Mouse (Mus musculus): ENCODE results near the gene Ppp1r3c. TPM values are rescaled to one million over a fixed set of nuclear protein-coding genes. Genes with fewer than 3 reads are reported as not detected.
A peak's percentile ranks its signal among the peaks of the same experiment; 100 is the strongest.
"Not testable (repeated sequence)": the region's sequence is repeated elsewhere in the genome, so short reads cannot be mapped to it uniquely, and the experiment has no call there.

Gene Ppp1r3c
- polyA plus RNA-seq, 1 experiment from 2014 or later = 97.2 TPM

DNA sequence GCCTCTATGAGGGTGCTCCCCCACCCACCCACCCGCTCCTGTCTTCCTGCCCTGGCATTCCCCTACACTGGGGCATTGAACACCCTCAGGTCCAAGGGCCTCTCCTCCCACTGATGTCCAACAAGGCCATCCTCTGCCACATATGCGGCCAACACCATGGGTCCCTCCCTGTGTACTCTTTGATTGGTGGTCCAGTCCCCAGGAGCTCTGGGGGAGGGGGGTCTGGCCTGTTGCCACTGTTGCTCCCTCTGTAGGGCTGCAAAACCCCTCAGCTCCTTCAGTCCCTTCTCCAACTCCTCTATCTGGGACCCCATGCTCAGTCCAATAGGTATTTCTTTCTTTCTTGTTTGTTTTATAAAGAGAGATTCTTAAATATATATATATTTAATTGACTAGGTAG lies 6.0 kb downstream of the Ppp1r3c start:
- WGBS = 89% methylated on average over 2 of the region's 2 CpGs
- H3K9ac ChIP-seq (ENCODE audit: low read length); H3K4me3 ChIP-seq (ENCODE audit: low read length); H3K4me2 ChIP-seq (ENCODE audit: low read depth, low read length); ATAC-seq (ENCODE audit: low read depth); H3K9me3 ChIP-seq (ENCODE audit: control insufficient read depth, low read length); H3K27me3 ChIP-seq (ENCODE audit: control insufficient read depth, insufficient read depth, low read depth, low read length); H3K27ac ChIP-seq (ENCODE audit: low read length): not testable (repeated sequence)
- Histone ChIP-seq H3K4me1 (replicated peaks; ENCODE audit: control insufficient read depth, insufficient read depth, low read length) (peaks cover 24% of the 10 kb centered on the region), H3K36me3 (ENCODE audit: control insufficient read depth, insufficient read depth, low read length) (peaks cover 30% of the 10 kb centered on the region)

DNA sequence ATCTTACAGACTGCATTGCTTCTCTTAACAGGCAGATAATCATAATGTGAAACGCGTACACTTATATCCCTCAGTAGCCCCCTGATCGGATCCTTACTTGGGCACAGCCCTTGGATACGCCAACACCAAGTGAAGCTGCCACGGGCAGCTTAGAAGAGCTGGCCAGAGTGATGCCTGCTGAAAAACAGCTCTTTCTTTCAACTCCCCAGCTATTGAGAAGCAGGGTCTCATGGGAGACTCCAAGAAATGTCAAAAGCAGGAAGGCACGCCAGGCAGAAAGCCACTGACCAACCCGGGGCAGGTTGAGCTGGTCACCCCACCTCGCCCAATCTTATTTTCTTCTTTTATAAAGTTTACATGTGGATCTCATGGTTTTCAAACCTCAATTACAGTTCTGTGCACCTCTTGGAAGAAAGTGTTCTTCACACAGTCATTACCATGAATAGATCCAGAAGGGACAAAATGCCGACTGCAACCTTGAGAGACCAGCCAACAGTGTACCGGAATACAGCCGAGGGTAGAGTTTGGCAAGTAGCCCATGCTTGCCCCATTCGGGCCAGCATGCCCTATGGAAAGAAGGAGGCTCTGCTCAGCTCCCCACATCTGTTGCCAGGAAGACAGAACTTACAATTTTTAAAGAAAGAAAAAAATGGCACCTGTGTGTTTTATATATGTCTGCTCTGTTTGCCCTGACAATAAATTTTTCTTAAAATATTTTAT lies 7.6 kb downstream of the Ppp1r3c start:
- no peak overlapping the region for H3K4me2 ChIP-seq (ENCODE audit: low read depth, low read length)
- WGBS = 73% methylated on average over 12 of the region's 12 CpGs
- peaks cover 19% of the 10 kb centered on the region for H3K4me1 ChIP-seq (replicated peaks; ENCODE audit: control insufficient read depth, insufficient read depth, low read length)
- no peaks in the 10 kb centered on the region for H3K27me3 ChIP-seq (ENCODE audit: control insufficient read depth, insufficient read depth, low read depth, low read length)
- no peak overlapping the region for H3K4me3 ChIP-seq (ENCODE audit: low read length)
- peaks cover 29% of the 10 kb centered on the region for H3K36me3 ChIP-seq (ENCODE audit: control insufficient read depth, insufficient read depth, low read length)
- H3K9ac ChIP-seq (ENCODE audit: low read length) = no peak overlapping the region
- H3K27ac ChIP-seq (ENCODE audit: low read length) = no peak overlapping the region
- ATAC-seq (ENCODE audit: low read depth) = no peak
- no peaks in the 10 kb centered on the region for H3K9me3 ChIP-seq (ENCODE audit: control insufficient read depth, low read length)

DNA sequence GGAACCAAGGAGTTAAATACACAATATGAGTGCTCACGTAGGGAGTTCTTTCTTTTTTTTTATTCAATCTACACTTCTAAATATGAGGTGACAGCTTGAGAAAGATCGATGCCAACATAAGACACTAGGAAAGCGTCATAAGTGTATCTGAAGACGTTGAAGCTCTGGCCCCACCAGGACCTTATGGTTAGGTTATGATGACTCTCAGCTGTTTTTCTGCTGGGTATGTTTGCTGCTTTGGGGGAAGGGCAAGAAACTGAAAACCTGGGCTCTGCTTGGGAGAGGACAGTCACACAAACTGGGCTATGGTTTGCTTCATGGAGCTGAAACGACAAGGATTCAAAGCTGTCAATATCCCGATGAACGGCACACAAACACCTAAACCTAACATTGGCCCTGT lies 11.5 kb downstream of the Ppp1r3c start:
- 46% methylated on average over 7 of the region's 7 CpGs for WGBS
- Histone ChIP-seq H3K4me1 (replicated peaks; ENCODE audit: control insufficient read depth, insufficient read depth, low read length) (0 out of 2 replicates have a peak, but pooled peaks cover 5% of the 10 kb centered on the region), H3K9ac (ENCODE audit: low read length) (no peak overlapping the region), H3K4me2 (ENCODE audit: low read depth, low read length) (no peak overlapping the region), H3K9me3 (ENCODE audit: control insufficient read depth, low read length) (no peaks in the 10 kb centered on the region), H3K36me3 (ENCODE audit: control insufficient read depth, insufficient read depth, low read length) (no peaks in the 10 kb centered on the region), H3K27me3 (ENCODE audit: control insufficient read depth, insufficient read depth, low read depth, low read length) (no peaks in the 10 kb centered on the region), H3K27ac (ENCODE audit: low read length) (peak overlapping the region; percentile 27; the same call in 1 of the 2 replicates), H3K4me3 (ENCODE audit: low read length) (no peak overlapping the region)
- ATAC-seq (ENCODE audit: low read depth) = 0 out of 2 replicates have a peak, but pooled peaks have one; percentile 24

DNA sequence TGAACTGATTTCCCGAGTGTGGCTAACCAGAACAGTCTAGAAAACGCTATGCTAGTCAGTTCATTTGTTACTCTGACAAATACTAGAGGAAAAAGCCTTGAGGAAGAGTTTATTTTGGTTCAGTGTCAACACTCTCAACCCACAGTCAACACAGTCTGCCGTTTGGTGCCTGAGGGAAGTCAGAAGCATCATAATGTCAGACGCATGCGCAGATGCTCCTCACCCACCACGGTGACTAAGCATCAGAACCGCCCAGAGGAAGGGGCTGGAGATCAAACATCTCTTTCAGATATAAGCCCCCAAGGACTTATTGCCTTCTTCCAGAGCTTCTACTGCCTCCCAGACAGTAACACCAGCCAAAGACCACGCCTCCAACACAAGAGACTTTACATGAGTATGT lies 15.3 kb downstream of the Ppp1r3c start:
- H3K9ac ChIP-seq (ENCODE audit: low read length) = no peak overlapping the region
- no peak overlapping the region for H3K27ac ChIP-seq (ENCODE audit: low read length)
- no peaks in the 10 kb centered on the region for H3K9me3 ChIP-seq (ENCODE audit: control insufficient read depth, low read length)
- 0 out of 2 replicates have a peak, but pooled peaks cover 5% of the 10 kb centered on the region for H3K4me1 ChIP-seq (replicated peaks; ENCODE audit: control insufficient read depth, insufficient read depth, low read length)
- H3K4me2 ChIP-seq (ENCODE audit: low read depth, low read length) = no peak overlapping the region
- H3K4me3 ChIP-seq (ENCODE audit: low read length) = no peak overlapping the region
- WGBS = 43% methylated on average over 8 of the region's 8 CpGs
- no peaks in the 10 kb centered on the region for H3K36me3 ChIP-seq (ENCODE audit: control insufficient read depth, insufficient read depth, low read length)
- H3K27me3 ChIP-seq (ENCODE audit: control insufficient read depth, insufficient read depth, low read depth, low read length) = no peaks in the 10 kb centered on the region
- 0 out of 2 replicates have a peak, but pooled peaks have one; percentile 13 for ATAC-seq (ENCODE audit: low read depth)

DNA sequence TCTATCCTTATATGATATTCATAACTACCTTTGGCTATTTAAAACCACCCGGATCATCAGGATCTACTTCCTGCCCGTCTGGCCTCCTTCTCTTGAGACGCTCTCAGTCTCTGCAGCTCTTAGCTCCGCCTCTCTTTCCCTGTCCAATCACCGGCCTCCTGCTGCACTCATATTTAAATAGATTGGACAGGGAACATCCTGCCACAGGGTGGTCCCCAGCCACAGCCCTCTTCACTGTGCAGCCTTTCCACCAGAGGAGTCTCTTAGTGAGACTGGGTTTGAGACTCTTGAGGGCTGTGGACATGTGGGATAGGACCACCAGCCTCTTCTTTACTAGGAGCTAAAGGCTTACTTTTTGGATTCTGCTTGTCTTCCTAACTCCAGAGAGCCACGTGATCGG lies 20.2 kb downstream of the Ppp1r3c start:
- H3K4me2 ChIP-seq (ENCODE audit: low read depth, low read length) = no peak overlapping the region
- peaks cover 7% of the 10 kb centered on the region; the same call in 1 of the 2 replicates for H3K4me1 ChIP-seq (replicated peaks; ENCODE audit: control insufficient read depth, insufficient read depth, low read length)
- no peak overlapping the region for H3K27ac ChIP-seq (ENCODE audit: low read length)
- no peaks in the 10 kb centered on the region for H3K9me3 ChIP-seq (ENCODE audit: control insufficient read depth, low read length)
- WGBS = 59% methylated on average over 7 of the region's 7 CpGs
- no peaks in the 10 kb centered on the region for H3K36me3 ChIP-seq (ENCODE audit: control insufficient read depth, insufficient read depth, low read length)
- no peak overlapping the region for H3K4me3 ChIP-seq (ENCODE audit: low read length)
- no peaks in the 10 kb centered on the region for H3K27me3 ChIP-seq (ENCODE audit: control insufficient read depth, insufficient read depth, low read depth, low read length)
- H3K9ac ChIP-seq (ENCODE audit: low read length) = no peak overlapping the region
- ATAC-seq (ENCODE audit: low read depth) = no peak

DNA sequence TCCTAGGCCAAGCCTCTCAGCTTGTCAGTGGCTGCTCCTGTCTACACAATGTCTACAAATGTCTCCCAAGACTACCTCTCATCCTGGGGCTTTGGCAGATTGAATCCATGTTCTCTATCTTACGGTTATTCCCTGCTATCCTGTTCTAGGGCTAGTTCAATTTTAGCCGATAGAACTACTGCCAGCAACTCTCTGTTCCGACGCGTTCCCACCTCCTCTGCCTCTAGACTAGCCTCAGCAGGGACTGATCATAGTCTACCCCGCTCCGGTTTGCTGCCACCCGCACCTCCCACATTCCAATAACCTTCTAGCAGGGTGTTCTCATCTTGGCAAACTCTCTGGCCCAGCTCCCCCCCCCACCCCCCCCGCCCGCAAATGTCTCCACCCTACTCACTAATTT lies 20.9 kb downstream of the Ppp1r3c start:
- Histone ChIP-seq H3K9ac (ENCODE audit: low read length) (no peak overlapping the region), H3K4me1 (replicated peaks; ENCODE audit: control insufficient read depth, insufficient read depth, low read length) (peaks cover 5% of the 10 kb centered on the region; the same call in 1 of the 2 replicates), H3K9me3 (ENCODE audit: control insufficient read depth, low read length) (no peaks in the 10 kb centered on the region), H3K4me3 (ENCODE audit: low read length) (no peak overlapping the region), H3K27me3 (ENCODE audit: control insufficient read depth, insufficient read depth, low read depth, low read length) (no peaks in the 10 kb centered on the region), H3K27ac (ENCODE audit: low read length) (no peak overlapping the region), H3K4me2 (ENCODE audit: low read depth, low read length) (no peak overlapping the region), H3K36me3 (ENCODE audit: control insufficient read depth, insufficient read depth, low read length) (no peaks in the 10 kb centered on the region)
- WGBS = 93% methylated on average over 10 of the region's 10 CpGs
- no peak for ATAC-seq (ENCODE audit: low read depth)

DNA sequence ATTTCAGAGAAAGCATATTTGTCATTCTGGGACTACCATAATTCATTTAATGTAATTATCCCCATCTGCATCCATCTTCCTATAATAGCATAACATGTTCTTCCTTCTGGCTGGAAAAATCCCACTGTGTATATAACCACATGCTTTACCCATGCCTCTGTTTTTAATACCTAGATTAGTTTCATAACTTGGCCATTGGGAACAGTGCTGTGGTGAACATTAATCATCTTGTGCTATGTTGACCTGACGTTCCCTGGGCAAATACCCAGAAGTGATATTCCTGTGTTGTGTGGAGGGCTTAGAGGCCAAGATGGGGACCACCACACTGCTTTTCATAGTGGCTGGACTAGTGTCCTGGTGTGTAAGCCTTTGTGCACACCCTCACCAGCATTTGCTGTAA lies 22.0 kb downstream of the Ppp1r3c start:
- Histone ChIP-seq H3K4me2 (ENCODE audit: low read depth, low read length) (no peak overlapping the region), H3K9me3 (ENCODE audit: control insufficient read depth, low read length) (peaks cover 2% of the 10 kb centered on the region), H3K36me3 (ENCODE audit: control insufficient read depth, insufficient read depth, low read length) (no peaks in the 10 kb centered on the region), H3K27ac (ENCODE audit: low read length) (no peak overlapping the region), H3K4me3 (ENCODE audit: low read length) (no peak overlapping the region), H3K27me3 (ENCODE audit: control insufficient read depth, insufficient read depth, low read depth, low read length) (no peaks in the 10 kb centered on the region), H3K4me1 (replicated peaks; ENCODE audit: control insufficient read depth, insufficient read depth, low read length) (peaks cover 3% of the 10 kb centered on the region; the same call in 1 of the 2 replicates), H3K9ac (ENCODE audit: low read length) (no peak overlapping the region)
- no peak for ATAC-seq (ENCODE audit: low read depth)
- WGBS = 63% methylated on average over 1 of the region's 1 CpGs

DNA sequence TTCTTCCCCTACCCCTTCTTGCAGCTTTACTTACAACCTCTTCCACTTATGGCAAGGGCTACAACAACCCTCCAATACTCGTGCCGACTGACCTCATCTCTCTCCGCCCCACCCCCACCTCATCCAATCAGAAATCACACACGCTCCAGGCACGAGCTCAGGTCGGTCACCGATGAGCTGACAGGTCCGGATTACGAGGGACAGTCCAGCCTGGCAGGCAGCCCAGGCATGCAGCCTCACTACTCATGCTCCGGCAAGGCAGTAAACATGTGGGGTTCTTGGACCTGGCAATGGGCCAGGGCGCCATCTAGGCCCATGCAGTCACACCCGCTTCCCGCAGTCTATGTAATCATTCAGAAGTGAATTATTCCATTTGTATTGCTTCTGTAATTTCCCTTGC lies 23.4 kb downstream of the Ppp1r3c start:
- H3K4me1 ChIP-seq (replicated peaks; ENCODE audit: control insufficient read depth, insufficient read depth, low read length) = peaks cover 3% of the 10 kb centered on the region; the same call in 1 of the 2 replicates
- H3K9me3 ChIP-seq (ENCODE audit: control insufficient read depth, low read length) = peaks cover 3% of the 10 kb centered on the region
- H3K9ac ChIP-seq (ENCODE audit: low read length) = no peak overlapping the region
- peak overlapping the region; percentile 27; the same call in 1 of the 2 replicates for H3K4me2 ChIP-seq (ENCODE audit: low read depth, low read length)
- peak overlapping the region; percentile 69 for H3K27ac ChIP-seq (ENCODE audit: low read length)
- no peaks in the 10 kb centered on the region for H3K36me3 ChIP-seq (ENCODE audit: control insufficient read depth, insufficient read depth, low read length)
- 0 out of 2 replicates have a peak overlapping the region, but pooled peaks have one; percentile 2 for H3K4me3 ChIP-seq (ENCODE audit: low read length)
- no peaks in the 10 kb centered on the region for H3K27me3 ChIP-seq (ENCODE audit: control insufficient read depth, insufficient read depth, low read depth, low read length)
- WGBS = 23% methylated on average over 13 of the region's 13 CpGs
- ATAC-seq (ENCODE audit: low read depth) = peak; percentile 84

DNA sequence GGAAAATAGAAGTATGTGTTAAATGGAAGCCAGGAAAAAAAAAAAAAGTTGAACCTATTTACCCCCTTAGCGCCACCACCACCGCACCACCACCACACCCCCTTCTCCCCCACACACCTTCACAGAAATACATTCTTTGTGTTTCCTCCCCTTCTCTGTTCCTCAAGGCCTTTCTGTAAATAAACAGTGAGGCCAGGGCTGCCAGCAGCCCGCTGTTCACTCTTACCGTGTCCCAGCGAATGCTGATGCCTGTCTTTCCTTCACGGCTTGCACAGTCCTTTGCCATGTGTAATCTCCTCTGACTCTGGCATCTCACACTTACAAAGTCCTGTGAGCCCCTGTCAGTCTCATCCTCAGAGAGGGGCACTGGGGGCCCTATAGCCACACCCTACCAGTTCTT lies 30.3 kb downstream of the Ppp1r3c start:
- Histone ChIP-seq H3K9me3 (ENCODE audit: control insufficient read depth, low read length) (peaks cover 3% of the 10 kb centered on the region), H3K4me1 (replicated peaks; ENCODE audit: control insufficient read depth, insufficient read depth, low read length) (peaks cover 35% of the 10 kb centered on the region), H3K4me2 (ENCODE audit: low read depth, low read length) (peak overlapping the region; percentile 31), H3K4me3 (ENCODE audit: low read length) (no peak overlapping the region), H3K27ac (ENCODE audit: low read length) (peak overlapping the region; percentile 94), H3K36me3 (ENCODE audit: control insufficient read depth, insufficient read depth, low read length) (no peaks in the 10 kb centered on the region), H3K27me3 (ENCODE audit: control insufficient read depth, insufficient read depth, low read depth, low read length) (no peaks in the 10 kb centered on the region), H3K9ac (ENCODE audit: low read length) (peak overlapping the region; percentile 60)
- WGBS = 20% methylated on average over 6 of the region's 6 CpGs
- ATAC-seq (ENCODE audit: low read depth) = peak; percentile 37
